Mouse (Mus musculus) heart, embryonic 16.5 days (tissue): Measurements from ENCODE around the gene L3mbtl4. TPM values are rescaled to one million over a fixed set of nuclear protein-coding genes. Genes with fewer than 3 reads are reported as not detected.

Experiments used
- ATAC-seq: fragments of 200-750 bp; cut with Nextera tagmentation; replicated peaks from 2 replicates; pipeline ENCODE4 v1.8.0; 2017; ENCODE audit warnings: moderate number of reproducible peaks; ENCODE audit not compliant: insufficient read depth, low FRiP score; ENCODE audit errors: extremely low read depth
- H3K27ac ChIP-seq: fragments of 300-500 bp; sonication (generic); 2 replicates; pipeline ENCODE4 v1.5.1; 2014; ENCODE audit warnings: mild to moderate bottlenecking, low read length, control low read depth, moderate library complexity
- H3K27me3 ChIP-seq: fragments of 300-500 bp; sonication (generic); 2 replicates; pipeline ENCODE4 v1.6.1; 2014; ENCODE audit warnings: low read length, mixed read lengths; ENCODE audit not compliant: control insufficient read depth, insufficient read depth
- H3K36me3 ChIP-seq: fragments of 300-500 bp; sonication (generic); 2 replicates; pipeline ENCODE4 v1.6.1; 2014; ENCODE audit not compliant: control insufficient read depth, insufficient read depth
- H3K4me1 ChIP-seq: fragments of 300-500 bp; sonication (generic); 2 replicates; pipeline ENCODE4 v1.6.1; 2014; ENCODE audit warnings: low read length, mixed read lengths; ENCODE audit not compliant: control insufficient read depth, insufficient read depth
- H3K4me2 ChIP-seq: fragments of 300-500 bp; sonication (generic); 2 replicates; pipeline ENCODE4 v1.6.1; 2014; ENCODE audit warnings: low read depth, mild to moderate bottlenecking, control low read depth, low read length
- H3K4me3 ChIP-seq: fragments of 300-500 bp; sonication (generic); 2 replicates; pipeline ENCODE4 v1.5.1; 2014; ENCODE audit warnings: mild to moderate bottlenecking, control low read depth, low read length
- H3K9ac ChIP-seq: fragments of 300-500 bp; sonication (generic); 2 replicates; pipeline ENCODE4 v1.6.1; 2014; ENCODE audit warnings: low read length, control low read depth
- H3K9me3 ChIP-seq: fragments of 300-500 bp; sonication (generic); replicated peaks from 2 replicates; pipeline ENCODE4 v1.6.1; 2016; ENCODE audit warnings: low read length; ENCODE audit not compliant: control insufficient read depth
- WGBS: fragments of 180-500 bp; shearing (Covaris S2); extraction: QIAGEN DNeasy Blood & Tissue Kit; methylation state at CpG from one replicate; pipeline ENCODE4 v1.1.7; 2014; 5-methylcytosine and 5-hydroxymethylcytosine counted together
- polyA plus RNA-seq: library from polyadenylated mRNA; unstranded; fragments of >200 nt; fragmentation: Nextera tagmentation; extraction: Ambion mirVana; gene quantifications from 2 replicates; pipeline ENCODE4 v1.2.1, GENCODE M21; 2015

Gene L3mbtl4
- polyA plus RNA-seq, result 0.09 TPM in 1 of 2 replicates, not detected in the other

DNA sequence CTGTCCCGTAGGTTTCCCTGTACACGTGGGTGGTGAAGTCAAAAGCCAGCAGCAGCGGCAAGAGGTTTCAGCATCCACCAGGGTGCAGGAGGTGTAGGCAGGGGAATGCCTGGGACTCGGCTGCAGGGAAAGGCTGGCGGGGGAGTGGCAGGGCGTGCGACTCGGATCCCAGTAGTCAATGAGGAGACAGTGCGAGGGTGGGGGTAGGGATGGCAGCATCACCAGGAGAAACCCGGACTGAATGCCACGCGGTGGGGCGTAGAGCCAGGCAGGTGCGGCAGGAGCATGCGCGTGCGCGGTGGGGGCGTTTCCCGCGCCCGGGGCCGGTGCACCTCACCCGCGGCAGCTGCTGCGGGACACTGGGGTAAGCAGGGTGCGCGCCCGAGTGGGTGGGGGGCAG lies at the start of gene L3mbtl4:
L3mbtl4 (plus strand) TSS at position 271 of the 400 bp plus-strand sequence.
- ATAC-seq, result no peak
- 2% methylated on average over 29 of the region's 29 CpGs for WGBS
- no peaks in the 10 kb centered on the region for H3K36me3 ChIP-seq
- peaks cover 30% of the 10 kb centered on the region for H3K27me3 ChIP-seq
- H3K4me1 ChIP-seq, result no peaks in the 10 kb centered on the region; the same call in 1 of the 2 replicates
- peak within 1 kb of the TSS; percentile 56 for H3K4me2 ChIP-seq
- no peak within 1 kb of the TSS for H3K9ac ChIP-seq
- no peaks in the 10 kb centered on the region for H3K9me3 ChIP-seq
- no peak within 1 kb of the TSS for H3K27ac ChIP-seq
- peak within 1 kb of the TSS; percentile 25 for H3K4me3 ChIP-seq

DNA sequence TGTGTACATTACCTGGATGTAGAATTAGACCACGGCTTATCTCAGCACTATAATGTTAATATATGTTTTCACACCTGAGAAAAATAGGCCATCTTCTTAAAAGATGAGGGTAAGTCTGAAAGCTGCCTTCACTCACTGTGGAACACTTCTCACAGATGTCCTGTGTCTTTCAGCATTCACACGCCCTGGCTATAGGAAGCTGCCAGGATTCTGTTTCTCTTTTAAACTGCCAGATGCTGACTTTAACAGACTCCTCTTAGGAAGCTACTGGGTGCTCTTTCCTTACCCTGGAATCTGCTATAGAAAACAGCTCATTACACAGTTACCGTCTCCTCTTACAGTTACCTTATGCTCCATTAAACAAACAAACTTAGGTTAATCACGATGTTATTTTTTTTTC lies 43.1 kb upstream of the L3mbtl4 start:
- Histone ChIP-seq H3K4me1 (no peaks in the 10 kb centered on the region), H3K9me3 (no peaks in the 10 kb centered on the region), H3K27me3 (no peaks in the 10 kb centered on the region), H3K9ac (no peak overlapping the region), H3K36me3 (no peaks in the 10 kb centered on the region), H3K27ac (no peak overlapping the region), H3K4me2 (no peak overlapping the region), H3K4me3 (no peak overlapping the region)
- 60% methylated on average over 4 of the region's 4 CpGs for WGBS
- no peak for ATAC-seq

DNA sequence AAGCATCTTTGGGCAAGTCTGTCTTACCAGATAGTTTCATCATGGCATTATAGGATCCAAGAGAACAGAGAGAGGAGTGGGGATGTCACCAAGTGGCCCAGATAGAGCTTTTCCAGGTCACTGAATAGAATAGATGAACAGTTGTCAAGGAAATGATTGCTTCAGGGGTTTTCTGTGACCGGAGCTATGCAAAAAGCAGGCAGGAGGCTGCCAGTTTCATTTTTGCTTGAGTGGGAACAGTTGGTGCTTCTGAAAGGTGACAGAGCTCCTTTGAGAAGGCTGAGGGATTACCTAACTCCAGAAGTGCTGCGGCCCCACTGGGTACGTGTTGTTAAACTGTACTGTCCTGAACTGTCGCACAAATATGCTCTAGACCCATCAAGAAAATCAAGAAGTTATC lies 38.2 kb upstream of the L3mbtl4 start:
- Histone ChIP-seq H3K4me1 (no peaks in the 10 kb centered on the region), H3K27me3 (no peaks in the 10 kb centered on the region), H3K36me3 (no peaks in the 10 kb centered on the region), H3K4me3 (no peak overlapping the region), H3K9me3 (no peaks in the 10 kb centered on the region), H3K4me2 (no peak overlapping the region), H3K9ac (no peak overlapping the region), H3K27ac (no peak overlapping the region)
- no peak for ATAC-seq
- WGBS, result 75% methylated on average over 4 of the region's 4 CpGs

DNA sequence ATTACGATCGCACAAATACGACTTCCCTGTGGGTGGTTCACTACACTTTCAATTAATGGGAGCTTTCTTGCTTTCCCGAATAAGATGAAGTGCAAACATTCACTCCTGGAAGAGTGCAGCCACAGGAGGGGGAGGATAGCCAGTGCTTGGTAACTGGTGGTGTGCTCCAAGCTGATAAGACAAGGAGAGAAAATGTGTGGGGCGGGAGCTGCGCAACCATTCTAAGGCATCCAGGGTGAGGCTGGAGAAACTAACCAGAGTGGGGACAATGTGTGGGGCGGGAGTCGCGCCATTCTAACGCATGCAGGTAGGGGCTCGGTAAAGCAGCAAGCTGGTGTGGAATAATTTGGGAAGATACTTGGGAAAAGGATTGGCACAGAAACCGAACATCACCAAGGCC lies 36.6 kb upstream of the L3mbtl4 start:
- no peak overlapping the region for H3K4me2 ChIP-seq
- H3K36me3 ChIP-seq, result no peaks in the 10 kb centered on the region
- ATAC-seq, result no peak

DNA sequence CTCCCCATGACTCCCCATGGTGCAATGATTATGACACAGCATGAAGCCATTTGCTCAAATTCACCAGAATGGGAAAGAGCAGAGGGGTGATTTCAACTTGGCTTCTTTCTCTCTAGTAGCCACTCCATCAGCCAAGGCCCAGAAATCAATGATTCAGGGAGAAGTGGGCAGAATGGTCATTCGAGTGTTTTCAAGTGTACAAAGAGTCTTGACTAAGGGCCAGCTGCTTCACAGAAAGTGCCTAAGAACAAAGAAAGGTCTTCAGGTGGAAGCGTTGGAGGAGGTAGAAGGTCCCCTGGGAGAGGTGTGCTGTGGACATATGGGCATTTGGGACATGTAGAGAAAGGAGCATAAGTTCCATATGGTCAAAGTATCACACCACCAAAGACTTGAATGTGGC lies 33.4 kb upstream of the L3mbtl4 start:
- Histone ChIP-seq H3K9ac (no peak overlapping the region), H3K4me2 (no peak overlapping the region), H3K4me3 (no peak overlapping the region), H3K4me1 (no peaks in the 10 kb centered on the region), H3K36me3 (no peaks in the 10 kb centered on the region), H3K27ac (no peak overlapping the region), H3K9me3 (no peaks in the 10 kb centered on the region), H3K27me3 (no peaks in the 10 kb centered on the region)
- WGBS, result 83% methylated on average over 2 of the region's 2 CpGs
- ATAC-seq, result no peak

More for the DNA sequence above, 36.6 kb upstream of the L3mbtl4 start:
- Histone ChIP-seq H3K4me1 (no peaks in the 10 kb centered on the region), H3K9me3 (no peaks in the 10 kb centered on the region), H3K9ac (no peak overlapping the region), H3K27me3 (no peaks in the 10 kb centered on the region), H3K4me3 (no peak overlapping the region), H3K27ac (no peak overlapping the region)
- 75% methylated on average over 12 of the region's 12 CpGs for WGBS

DNA sequence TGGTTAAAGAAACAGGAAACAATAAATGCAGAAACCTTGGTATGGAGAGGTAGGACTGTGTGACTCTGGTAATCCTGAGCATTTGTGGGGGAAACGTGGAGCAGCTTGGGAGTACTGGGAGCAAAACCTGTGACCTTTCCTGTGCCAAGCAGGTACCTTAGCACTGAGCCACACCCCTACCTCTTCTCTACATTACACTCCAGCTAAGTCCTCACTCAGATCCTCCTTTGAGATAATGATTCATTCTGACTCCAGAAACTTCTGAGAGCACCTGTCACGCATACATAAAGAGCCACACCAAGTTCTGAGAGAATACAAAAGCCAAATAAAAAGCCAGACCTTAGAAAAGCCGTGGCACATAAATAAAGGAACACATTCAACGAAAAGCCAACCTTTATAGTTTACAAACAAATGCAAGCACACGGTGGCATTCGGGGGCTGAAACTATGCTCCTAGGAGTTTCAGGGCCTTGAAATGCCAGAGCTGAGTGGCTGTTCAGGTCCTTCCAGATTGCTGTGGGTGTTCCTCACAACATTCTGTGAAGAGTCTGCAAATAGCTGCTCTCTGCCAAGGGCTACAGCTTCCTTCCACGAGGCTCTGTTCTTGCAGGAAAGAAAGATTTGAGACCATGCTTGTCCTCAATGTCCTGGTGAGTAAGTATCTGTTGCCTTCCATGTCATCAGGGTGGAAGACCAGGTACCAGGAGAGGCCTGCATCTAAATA lies 8.6 kb upstream of the L3mbtl4 start:
- no peak for ATAC-seq
- WGBS, result 71% methylated on average over 7 of the region's 7 CpGs
- Histone ChIP-seq H3K4me2 (no peak overlapping the region), H3K9me3 (no peaks in the 10 kb centered on the region), H3K4me3 (no peak overlapping the region), H3K36me3 (no peaks in the 10 kb centered on the region), H3K9ac (no peak overlapping the region), H3K27me3 (no peaks in the 10 kb centered on the region), H3K4me1 (no peaks in the 10 kb centered on the region), H3K27ac (no peak overlapping the region)

DNA sequence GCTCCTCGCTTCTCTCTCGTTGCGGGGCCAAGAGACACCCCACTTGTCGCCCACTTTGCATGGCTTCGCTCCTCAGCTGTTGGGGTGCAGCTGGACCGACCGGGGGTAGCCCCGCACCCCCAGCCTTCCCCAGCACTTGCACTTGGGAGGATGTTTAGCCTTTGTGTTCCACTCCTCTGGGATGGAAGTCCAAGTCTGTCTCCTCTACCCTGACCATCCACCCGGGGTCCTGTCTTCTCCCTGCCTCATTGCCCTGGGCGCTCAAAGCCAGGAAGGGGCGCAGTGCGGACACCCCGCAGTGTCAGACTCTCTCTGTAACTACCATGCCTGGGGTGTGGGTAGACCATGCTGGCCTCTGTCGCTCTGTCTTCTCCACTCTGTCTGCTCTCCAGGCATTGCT lies 357 bp downstream of the L3mbtl4 start:
- peak overlapping the region; percentile 25 for H3K4me3 ChIP-seq
- no peak overlapping the region for H3K9ac ChIP-seq
- H3K9me3 ChIP-seq, result no peaks in the 10 kb centered on the region
- WGBS, result 18% methylated on average over 13 of the region's 14 CpGs
- no peaks in the 10 kb centered on the region for H3K36me3 ChIP-seq
- H3K4me1 ChIP-seq, result no peaks in the 10 kb centered on the region; the same call in 1 of the 2 replicates
- no peak overlapping the region for H3K27ac ChIP-seq
- peak overlapping the region; percentile 56 for H3K4me2 ChIP-seq
- no peak for ATAC-seq
- peaks cover 30% of the 10 kb centered on the region for H3K27me3 ChIP-seq

DNA sequence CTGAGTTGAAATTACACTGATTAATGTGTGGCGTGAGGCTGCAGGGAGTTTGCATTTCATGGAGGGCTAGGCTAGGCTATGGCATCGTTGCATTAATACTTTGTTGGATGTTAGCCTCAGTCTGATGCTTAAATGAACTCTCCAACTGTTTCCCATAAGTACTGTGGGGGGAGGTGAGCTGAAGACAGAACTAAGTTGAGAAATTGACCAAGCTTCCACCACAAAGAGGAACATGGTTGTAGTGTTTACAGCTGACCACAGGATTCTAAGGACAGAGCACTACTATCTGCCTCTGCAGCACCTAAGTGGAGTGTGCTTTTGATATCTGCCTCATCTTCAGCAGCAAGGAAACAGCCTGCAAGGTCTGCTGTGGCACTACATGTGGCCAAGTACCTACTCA lies 1.5 kb downstream of the L3mbtl4 start:
- H3K36me3 ChIP-seq, result no peaks in the 10 kb centered on the region
- no peak for ATAC-seq
- no peak overlapping the region for H3K9ac ChIP-seq
- H3K9me3 ChIP-seq, result no peaks in the 10 kb centered on the region
- H3K4me1 ChIP-seq, result no peaks in the 10 kb centered on the region; the same call in 1 of the 2 replicates
- H3K27me3 ChIP-seq, result peaks cover 30% of the 10 kb centered on the region
- no peak overlapping the region for H3K4me3 ChIP-seq
- H3K4me2 ChIP-seq, result no peak overlapping the region
- 67% methylated on average over 2 of the region's 2 CpGs for WGBS
- no peak overlapping the region for H3K27ac ChIP-seq

DNA sequence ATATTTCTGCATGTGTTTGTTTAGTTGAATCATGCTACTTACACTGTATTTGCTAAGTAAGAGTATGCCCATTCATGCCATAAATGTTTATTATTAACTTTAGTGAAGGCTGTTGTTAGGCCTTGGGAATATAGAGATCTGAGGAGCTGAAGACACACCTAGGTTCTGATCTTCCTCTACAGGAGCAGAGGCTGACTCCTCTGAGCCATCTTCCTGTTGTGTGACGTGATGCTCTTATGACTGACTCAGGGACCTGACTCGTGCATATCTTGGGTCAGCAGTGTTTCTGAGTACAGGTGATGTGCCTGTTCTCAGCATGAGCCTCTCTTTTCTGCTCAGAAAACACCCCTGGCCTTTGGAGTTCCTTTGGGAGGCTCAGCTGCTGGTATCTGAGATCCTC lies 7.3 kb downstream of the L3mbtl4 start:
- no peaks in the 10 kb centered on the region; the same call in 1 of the 2 replicates for H3K27me3 ChIP-seq
- WGBS, result 63% methylated on average over 2 of the region's 2 CpGs
- H3K4me1 ChIP-seq, result no peaks in the 10 kb centered on the region
- no peak overlapping the region for H3K4me3 ChIP-seq
- H3K27ac ChIP-seq, result no peak overlapping the region
- no peak overlapping the region for H3K4me2 ChIP-seq
- no peak overlapping the region for H3K9ac ChIP-seq
- H3K36me3 ChIP-seq, result no peaks in the 10 kb centered on the region
- H3K9me3 ChIP-seq, result no peaks in the 10 kb centered on the region
- ATAC-seq, result no peak
